Mouse (Mus musculus) ES-Bruce4 (cell line): ENCODE results near the gene Dnah7a. TPM values are rescaled to one million over a fixed set of nuclear protein-coding genes. Genes with fewer than 3 reads are reported as not detected.
"Not testable (repeated sequence)": the region's sequence is repeated elsewhere in the genome, so short reads cannot be mapped to it uniquely, and the experiment has no call there.

Experiments
- H3K27ac ChIP-seq: 2 replicates; pipeline ENCODE4 v1.5.1; 2012; ENCODE audit warnings: low read length, inconsistent platforms; ENCODE audit not compliant: insufficient read depth
- H3K27me3 ChIP-seq: 2 replicates; pipeline ENCODE4 v1.6.1; 2012; ENCODE audit warnings: mild to moderate bottlenecking, low read length, inconsistent platforms; ENCODE audit not compliant: control insufficient read depth, poor library complexity, insufficient read depth, severe bottlenecking
- H3K36me3 ChIP-seq: 2 replicates; pipeline ENCODE4 v1.6.1; 2012; ENCODE audit warnings: inconsistent platforms, mild to moderate bottlenecking, low read length, moderate library complexity; ENCODE audit not compliant: control insufficient read depth, poor library complexity, insufficient read depth, severe bottlenecking
- H3K4me1 ChIP-seq: one replicate; pipeline ENCODE4 v1.8.1; 2011; ENCODE audit warnings: low read length; ENCODE audit not compliant: control insufficient read depth, insufficient read depth
- H3K4me3 ChIP-seq: 2 replicates; pipeline ENCODE4 v1.5.1; 2011; ENCODE audit warnings: low read depth, mild to moderate bottlenecking, low read length
- H3K9ac ChIP-seq: 2 replicates; pipeline ENCODE4 v1.6.1; 2012; ENCODE audit warnings: low read depth, mild to moderate bottlenecking, inconsistent platforms; ENCODE audit not compliant: poor library complexity, severe bottlenecking
- H3K9me3 ChIP-seq: replicated peaks from 2 replicates; pipeline ENCODE4 v1.6.1; 2012; ENCODE audit warnings: mild to moderate bottlenecking, low read length, inconsistent platforms; ENCODE audit not compliant: control insufficient read depth, poor library complexity, insufficient read depth, severe bottlenecking
- CTCF ChIP-seq: IDR thresholded peaks from one replicate; pipeline ENCODE4 v1.8.1; 2011; ENCODE audit warnings: low read depth, low read length
- EP300 ChIP-seq: IDR thresholded peaks from 2 replicates; pipeline ENCODE4 v1.6.1; 2011; ENCODE audit warnings: low read depth, low read length; ENCODE audit not compliant: insufficient read depth
- POLR2A ChIP-seq: IDR thresholded peaks from one replicate; pipeline ENCODE4 v1.8.1; 2011; ENCODE audit warnings: low read length; ENCODE audit not compliant: insufficient read depth
- polyA plus RNA-seq: library from polyadenylated mRNA; stranded (reverse); fragments of >200 nt; gene quantifications from 2 replicates; pipeline ENCODE4 v1.2.4, GENCODE M21; 2011; ENCODE audit warnings: low read depth; ENCODE audit not compliant: missing spikeins, insufficient read depth, insufficient read length

Gene Dnah7a
- polyA plus RNA-seq, 1 experiment: 1.8 TPM

DNA sequence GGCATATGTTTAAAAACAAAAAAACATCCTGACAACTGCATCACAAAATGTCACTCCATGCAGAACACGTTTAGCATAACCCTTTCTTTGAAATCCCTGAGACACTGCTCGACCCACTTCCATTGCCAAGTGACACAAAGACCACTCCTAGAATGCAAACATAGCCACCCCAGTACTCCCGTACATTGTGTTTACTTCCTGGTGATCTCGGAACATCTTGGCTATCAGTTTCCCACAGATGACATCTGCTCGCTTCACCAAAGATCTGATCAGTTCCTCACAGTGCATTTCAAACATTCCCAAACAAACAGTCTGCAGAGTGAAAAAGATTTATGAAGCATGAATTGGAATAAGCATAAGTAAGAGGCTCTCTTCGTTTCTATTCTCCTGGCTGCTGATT, 76.6 kb downstream of the Dnah7a start:
- Histone ChIP-seq H3K27ac (no peak overlapping the region), H3K27me3 (no peaks in the 10 kb centered on the region), H3K36me3 (no peaks in the 10 kb centered on the region), H3K9ac (no peak overlapping the region), H3K9me3 (no peaks in the 10 kb centered on the region), H3K4me3 (no peak overlapping the region), H3K4me1 (no peaks in the 10 kb centered on the region)
- no peak for TF ChIP-seq POLR2A
- no peak for TF ChIP-seq CTCF
- no peak for TF ChIP-seq EP300

DNA sequence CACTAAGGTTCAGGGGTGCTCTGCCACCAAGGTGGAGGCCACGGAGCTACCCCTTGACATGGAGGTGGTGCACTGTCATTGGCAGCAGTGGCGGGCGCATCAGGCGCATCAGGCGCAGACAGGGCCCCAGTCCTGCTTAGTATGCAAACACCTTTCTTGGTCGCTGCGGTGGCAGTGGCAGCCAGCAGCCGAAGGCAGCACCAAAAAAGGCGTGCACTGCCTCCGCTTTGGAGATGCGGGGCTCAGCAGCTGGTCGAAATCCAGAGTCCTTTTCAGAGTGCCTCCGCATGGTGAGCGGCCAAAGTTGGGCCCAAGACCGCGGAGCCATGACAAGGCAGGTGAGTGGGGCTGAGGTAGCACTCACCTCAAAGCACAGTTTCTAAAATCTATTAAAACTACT, 93.1 kb downstream of the Dnah7a start:
- Histone ChIP-seq H3K4me3 (peak overlapping the region; percentile 46), H3K9ac (no peak overlapping the region), H3K36me3 (no peaks in the 10 kb centered on the region), H3K4me1 (no peaks in the 10 kb centered on the region), H3K27ac (no peak overlapping the region), H3K9me3 (peaks cover 18% of the 10 kb centered on the region), H3K27me3 (no peaks in the 10 kb centered on the region)
- TF ChIP-seq CTCF (no peak), EP300 (no peak)

DNA sequence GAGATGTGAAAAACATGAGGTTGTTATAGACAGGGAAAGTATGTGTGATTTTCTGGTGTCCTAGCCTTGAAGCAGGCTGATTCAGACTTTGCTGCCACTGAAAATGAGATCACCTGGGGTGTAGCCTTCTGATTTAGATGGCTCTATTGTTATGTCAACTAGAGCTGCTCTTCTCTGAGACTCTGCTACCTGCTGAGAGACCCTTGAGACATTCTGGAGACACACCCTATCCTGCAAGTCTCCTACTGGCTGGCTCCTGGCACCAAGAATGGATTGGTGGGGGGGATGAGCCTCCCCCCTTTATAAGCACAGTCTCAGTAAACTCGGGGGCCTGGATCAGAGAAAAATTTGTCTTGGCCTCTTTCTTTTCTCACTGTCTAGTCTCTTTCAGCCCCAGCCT, 125.3 kb downstream of the Dnah7a start:
- not testable (repeated sequence) for H3K27me3 ChIP-seq, H3K36me3 ChIP-seq, H3K9ac ChIP-seq, H3K9me3 ChIP-seq, H3K4me1 ChIP-seq, H3K4me3 ChIP-seq
- H3K27ac ChIP-seq: peak overlapping the region; percentile 91
- peak; percentile 86 for TF ChIP-seq EP300

DNA sequence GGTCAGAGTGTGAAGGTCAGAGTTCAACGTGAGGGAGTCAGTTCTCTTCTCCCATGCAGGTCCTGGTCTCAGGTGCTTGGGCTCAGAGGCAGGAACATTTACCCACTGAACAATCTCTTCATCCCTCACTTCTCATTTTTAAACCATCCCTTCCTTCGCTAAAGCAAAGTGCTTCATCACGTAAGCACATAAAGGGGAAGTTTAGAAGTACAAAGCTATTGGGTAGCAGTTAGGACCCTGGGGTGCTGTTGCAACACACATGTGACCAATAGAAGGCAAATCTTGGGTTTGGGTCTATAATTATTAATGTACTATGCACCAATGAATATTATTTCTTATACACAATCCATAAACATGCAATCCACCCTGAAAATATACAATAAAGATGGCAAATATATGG, 148.7 kb downstream of the Dnah7a start:
- H3K36me3 ChIP-seq, H3K9me3 ChIP-seq, H3K27ac ChIP-seq, H3K9ac ChIP-seq, H3K27me3 ChIP-seq, H3K4me1 ChIP-seq, H3K4me3 ChIP-seq: not testable (repeated sequence)

DNA sequence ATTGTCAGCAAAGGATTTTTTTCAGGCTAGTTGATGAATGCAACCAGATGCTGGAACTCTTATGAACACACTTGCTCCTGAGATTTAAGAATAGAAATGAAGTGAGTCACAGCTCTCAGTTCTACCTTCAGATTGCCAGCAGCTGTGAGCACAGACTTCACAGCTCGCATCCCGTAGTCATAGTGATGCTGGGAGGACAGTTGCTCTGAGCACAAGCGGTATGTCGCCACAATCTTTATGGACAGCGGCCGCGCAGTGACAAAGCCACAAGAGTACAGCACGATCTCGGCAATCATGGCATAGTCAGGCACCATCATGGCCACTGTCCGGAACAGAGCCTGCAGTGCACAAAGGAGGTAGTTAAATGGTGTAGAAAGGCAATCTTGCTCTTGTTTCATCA, 159.6 kb downstream of the Dnah7a start:
- not testable (repeated sequence) for H3K9ac ChIP-seq, H3K4me1 ChIP-seq, H3K27me3 ChIP-seq, H3K27ac ChIP-seq, H3K36me3 ChIP-seq, H3K4me3 ChIP-seq, H3K9me3 ChIP-seq

DNA sequence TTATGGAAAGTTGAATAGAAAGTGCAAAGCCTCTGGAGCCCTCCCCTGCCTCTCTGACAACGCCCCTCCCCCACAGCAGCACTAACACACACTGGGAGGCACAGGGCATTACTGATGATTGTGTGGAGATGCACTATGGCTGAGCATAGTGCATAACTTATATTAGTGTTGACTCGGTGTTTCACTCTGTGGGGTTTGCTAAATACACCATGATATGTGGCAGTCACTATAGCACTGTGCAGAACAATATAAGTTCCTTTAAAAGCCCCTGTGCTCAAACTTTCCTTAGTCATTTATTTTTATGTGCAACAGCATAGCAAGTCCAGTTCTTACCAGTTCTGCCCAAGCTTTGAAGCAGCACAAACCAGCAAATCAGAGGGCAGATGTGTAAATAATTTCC, 168.2 kb downstream of the Dnah7a start:
- H3K36me3 ChIP-seq, H3K4me3 ChIP-seq: not testable (repeated sequence)

DNA sequence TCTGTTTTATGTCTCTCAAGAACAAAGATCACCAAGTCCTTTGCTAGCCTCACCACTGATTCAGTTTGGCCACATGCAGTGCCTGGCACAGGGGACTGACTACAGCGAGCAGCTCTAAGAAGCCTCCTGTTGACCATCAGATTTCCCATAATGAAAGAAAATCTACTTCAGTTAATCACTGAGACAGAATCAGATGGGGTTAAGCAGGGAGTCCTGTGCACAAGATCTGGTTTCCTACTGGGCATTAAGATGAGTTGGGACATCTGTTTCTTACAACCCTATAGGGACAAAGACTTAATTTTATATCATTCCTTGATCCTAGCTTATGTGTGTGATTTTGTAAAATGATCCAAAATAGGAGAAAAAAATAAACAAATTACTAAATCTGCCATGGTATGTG, 171.8 kb downstream of the Dnah7a start:
- H3K9me3 ChIP-seq, H3K4me1 ChIP-seq, H3K27ac ChIP-seq, H3K4me3 ChIP-seq, H3K9ac ChIP-seq, H3K36me3 ChIP-seq, H3K27me3 ChIP-seq: not testable (repeated sequence)

More for the DNA sequence above, 168.2 kb downstream of the Dnah7a start:
- H3K4me1 ChIP-seq, H3K27me3 ChIP-seq, H3K9me3 ChIP-seq, H3K27ac ChIP-seq, H3K9ac ChIP-seq: not testable (repeated sequence)

DNA sequence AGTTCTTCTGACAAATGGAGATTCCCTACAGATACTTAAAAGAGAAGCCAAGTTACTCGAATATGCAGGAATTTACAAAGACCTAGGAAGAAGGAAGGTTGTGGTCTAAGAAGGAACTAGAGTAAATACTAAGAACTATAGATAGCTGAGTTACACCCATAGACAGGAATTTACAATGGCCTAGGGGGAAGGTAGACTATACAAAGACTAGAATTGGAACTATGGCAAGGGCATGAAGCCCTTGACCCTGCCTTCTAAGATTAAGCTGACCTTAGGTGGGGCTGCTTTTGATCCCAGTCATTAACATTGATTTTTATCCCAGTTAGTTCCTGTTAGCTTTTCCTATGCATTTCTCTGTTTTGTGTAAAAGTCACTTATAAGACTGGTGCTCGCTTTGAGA, 180.6 kb downstream of the Dnah7a start:
- H3K4me3 ChIP-seq, H3K9ac ChIP-seq, H3K36me3 ChIP-seq, H3K27me3 ChIP-seq, H3K4me1 ChIP-seq: not testable (repeated sequence)
- H3K9me3 ChIP-seq: peaks cover 26% of the 10 kb centered on the region
- H3K27ac ChIP-seq: 0 out of 2 replicates have a peak overlapping the region, but pooled peaks have one; percentile 44
